Mouse (Mus musculus) limb, embryonic 14.5 days (tissue): ENCODE results near the gene Enthd1. TPM values are rescaled to one million over a fixed set of nuclear protein-coding genes. Genes with fewer than 3 reads are reported as not detected.

Source experiments
- ATAC-seq: fragments of 200-750 bp; cut with Nextera tagmentation; 2 replicates; pipeline ENCODE4 v1.8.0; 2017; ENCODE audit warnings: low read depth, moderate number of reproducible peaks, moderate TSS enrichment; ENCODE audit not compliant: low FRiP score
- DNase-seq: peaks from one replicate; pipeline ENCODE4 v3.0.0-alpha.2; 2015; ENCODE audit warnings: low spot score
- H3K27ac ChIP-seq: fragments of 300-500 bp; sonication (generic); replicated peaks from 2 replicates; pipeline ENCODE4 v1.5.1; 2014; ENCODE audit warnings: low read depth, mild to moderate bottlenecking, low read length, moderate library complexity, mixed read lengths
- H3K27me3 ChIP-seq: fragments of 300-500 bp; sonication (generic); 2 replicates; pipeline ENCODE4 v1.6.1; 2014; ENCODE audit warnings: low read length, mixed read lengths; ENCODE audit not compliant: control insufficient read depth, insufficient read depth
- H3K36me3 ChIP-seq: fragments of 300-500 bp; sonication (generic); 2 replicates; pipeline ENCODE4 v1.6.1; 2014; ENCODE audit warnings: mild to moderate bottlenecking, low read length, moderate library complexity, mixed read lengths; ENCODE audit not compliant: control insufficient read depth, insufficient read depth
- H3K4me1 ChIP-seq: fragments of 300-500 bp; sonication (generic); 2 replicates; pipeline ENCODE4 v1.6.1; 2014; ENCODE audit warnings: antibody characterized with exemption, low read length, mixed read lengths; ENCODE audit not compliant: control insufficient read depth, insufficient read depth
- H3K4me2 ChIP-seq: fragments of 300-500 bp; sonication (generic); replicated peaks from 2 replicates; pipeline ENCODE4 v1.6.1; 2014; ENCODE audit warnings: low read depth, mild to moderate bottlenecking, low read length, moderate library complexity; ENCODE audit not compliant: severe bottlenecking
- H3K4me3 ChIP-seq: fragments of 300-500 bp; sonication (generic); replicated peaks from 2 replicates; pipeline ENCODE4 v1.5.1; 2014; ENCODE audit warnings: low read length
- H3K9ac ChIP-seq: fragments of 300-500 bp; sonication (generic); 2 replicates; pipeline ENCODE4 v1.6.1; 2014; ENCODE audit warnings: mild to moderate bottlenecking, low read depth, low read length, moderate library complexity; ENCODE audit not compliant: severe bottlenecking
- H3K9me3 ChIP-seq: fragments of 300-500 bp; sonication (generic); 2 replicates; pipeline ENCODE4 v1.6.1; 2016; ENCODE audit warnings: low read length; ENCODE audit not compliant: control insufficient read depth
- POLR2A ChIP-seq: fragments of 200-500 bp; IDR thresholded peaks from 2 replicates; pipeline ENCODE4 v1.8.0; 2012; ENCODE audit warnings: inconsistent platforms, mild to moderate bottlenecking, moderate library complexity, borderline replicate concordance; ENCODE audit not compliant: insufficient read depth, insufficient read length; ENCODE audit errors: extremely low read depth
- WGBS: fragments of 180-500 bp; shearing (Covaris S2); extraction: QIAGEN DNeasy Blood & Tissue Kit; methylation state at CpG from one replicate; pipeline ENCODE4 v1.1.7; 2014; 5-methylcytosine and 5-hydroxymethylcytosine counted together
- polyA plus RNA-seq, 2 experiments: library from polyadenylated mRNA; depleted of rRNA in 1 of 2; stranded (reverse) in 1 of 2; unstranded in 1 of 2; fragments of >200 nt; fragmentation: Nextera tagmentation in 1 of 2; extraction: Ambion mirVana in 1 of 2; gene quantifications; 2 replicates each; pipeline versions ENCODE4 v1.2.1 to v1.2.3; 2012 to 2014

The Enthd1 gene
- polyA plus RNA-seq, 2 experiments: 0.04 TPM; not detected in 1

DNA sequence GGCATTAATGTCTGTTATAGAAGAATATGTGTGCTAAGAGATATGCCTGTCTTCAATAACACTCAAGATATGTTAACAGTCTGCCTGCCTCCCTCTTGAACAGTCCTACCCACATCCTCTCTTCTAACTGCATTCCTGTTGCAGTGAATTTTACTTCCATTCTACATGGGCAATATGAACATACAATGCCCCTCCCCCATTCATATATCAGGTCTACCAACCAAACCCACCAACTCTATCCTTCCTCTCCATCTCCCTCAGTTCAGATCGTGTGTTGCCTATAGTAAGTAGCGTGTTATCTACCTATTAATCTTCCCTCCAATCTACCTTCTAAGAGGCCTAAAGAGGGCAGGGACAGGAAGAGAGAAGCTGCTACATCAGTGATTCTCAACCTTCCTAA, 26.9 kb downstream of the Enthd1 start:
- 84% methylated on average over 2 of the region's 2 CpGs for WGBS
- Histone ChIP-seq H3K9ac (no peak overlapping the region), H3K4me3 (no peak overlapping the region), H3K4me2 (no peak overlapping the region), H3K36me3 (no peaks in the 10 kb centered on the region), H3K27me3 (no peaks in the 10 kb centered on the region), H3K27ac (no peak overlapping the region), H3K4me1 (no peaks in the 10 kb centered on the region), H3K9me3 (no peaks in the 10 kb centered on the region)
- no peak for DNase-seq
- TF ChIP-seq POLR2A: no peak
- ATAC-seq: no peak

- 90% methylated on average over 2 of the region's 2 CpGs for WGBS
- no peak for DNase-seq
- H3K4me1 ChIP-seq: no peaks in the 10 kb centered on the region
Measured at GRCm38 (mm10) chr15:80536051-80536450, 28.9 kb downstream of the Enthd1 start.

GRCm38 (mm10) chr15:80533274-80533673, 31.7 kb downstream of the Enthd1 start:
- Histone ChIP-seq H3K4me2 (no peak overlapping the region), H3K4me3 (no peak overlapping the region), H3K9ac (no peak overlapping the region), H3K4me1 (no peaks in the 10 kb centered on the region), H3K27ac (no peak overlapping the region), H3K36me3 (no peaks in the 10 kb centered on the region), H3K27me3 (no peaks in the 10 kb centered on the region), H3K9me3 (no peaks in the 10 kb centered on the region)
- WGBS: 66% methylated on average over 6 of the region's 6 CpGs
- ATAC-seq (no peak), DNase-seq (no peak)
- no peak for TF ChIP-seq POLR2A

More at GRCm38 (mm10) chr15:80536051-80536450, 28.9 kb downstream of the Enthd1 start:
- no peak overlapping the region for H3K4me3 ChIP-seq
- no peak for ATAC-seq
- H3K9me3 ChIP-seq: no peaks in the 10 kb centered on the region
- H3K27ac ChIP-seq: no peak overlapping the region
- no peak for TF ChIP-seq POLR2A
- no peak overlapping the region for H3K4me2 ChIP-seq
- H3K36me3 ChIP-seq: no peaks in the 10 kb centered on the region
- H3K9ac ChIP-seq: no peak overlapping the region
- no peaks in the 10 kb centered on the region for H3K27me3 ChIP-seq

DNA sequence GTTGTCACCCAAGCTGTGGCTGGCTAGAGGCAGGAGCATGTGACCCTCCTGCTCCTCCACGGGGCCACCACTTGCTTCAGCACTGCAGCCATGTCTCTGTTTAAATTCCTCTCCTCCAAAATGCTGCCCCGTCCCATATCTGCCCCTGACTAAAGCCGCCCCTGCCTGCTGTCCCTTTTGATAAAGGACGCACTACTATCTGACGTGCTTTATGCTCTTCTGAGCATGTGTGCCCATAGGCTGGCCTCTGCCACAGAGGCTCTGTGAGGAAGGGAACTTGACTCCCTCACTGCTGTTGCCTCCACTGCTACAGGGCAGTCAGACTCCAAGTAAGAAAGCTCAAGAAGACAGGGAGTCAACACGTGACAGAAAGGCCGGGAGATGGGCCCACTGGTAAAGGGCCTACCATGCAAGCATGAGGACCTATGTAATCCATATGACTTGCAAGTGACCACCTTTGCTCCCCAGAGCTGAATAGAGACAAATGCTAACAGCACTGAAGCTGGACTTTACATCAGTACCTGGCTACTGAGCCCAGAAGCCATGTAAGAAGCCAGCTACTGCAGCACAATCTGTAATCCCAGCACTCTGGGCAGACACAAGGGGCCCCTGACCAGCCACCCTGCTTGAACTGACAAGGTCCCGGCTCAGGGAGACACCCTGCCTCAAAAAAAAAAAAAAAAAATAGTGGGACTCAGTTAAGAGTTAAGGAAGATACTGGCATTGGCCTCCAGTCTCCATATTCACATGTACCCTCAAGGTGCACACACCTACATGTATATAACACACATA, 32.5 kb downstream of the Enthd1 start:
- H3K4me1 ChIP-seq: no peaks in the 10 kb centered on the region
- H3K27me3 ChIP-seq: no peaks in the 10 kb centered on the region
- no peak overlapping the region for H3K4me2 ChIP-seq
- DNase-seq (no peak), ATAC-seq (no peak)
- TF ChIP-seq POLR2A: no peak
- 77% methylated on average over 8 of the region's 8 CpGs for WGBS
- H3K36me3 ChIP-seq: no peaks in the 10 kb centered on the region
- no peak overlapping the region for H3K9ac ChIP-seq
- H3K27ac ChIP-seq: no peak overlapping the region
- H3K4me3 ChIP-seq: no peak overlapping the region
- no peaks in the 10 kb centered on the region for H3K9me3 ChIP-seq

GRCm38 (mm10) chr15:80531026-80531425, 33.9 kb downstream of the Enthd1 start:
- no peaks in the 10 kb centered on the region for H3K9me3 ChIP-seq
- no peak overlapping the region for H3K27ac ChIP-seq
- DNase-seq (no peak), ATAC-seq (no peak)
- H3K4me2 ChIP-seq: no peak overlapping the region
- WGBS: 80% methylated on average over 9 of the region's 9 CpGs
- no peaks in the 10 kb centered on the region for H3K27me3 ChIP-seq
- TF ChIP-seq POLR2A: no peak
- H3K9ac ChIP-seq: no peak overlapping the region
- H3K4me1 ChIP-seq: no peaks in the 10 kb centered on the region
- H3K36me3 ChIP-seq: no peaks in the 10 kb centered on the region
- no peak overlapping the region for H3K4me3 ChIP-seq
